Mouse (Mus musculus) cerebellum, adult 18-20 months (tissue): ENCODE data around the gene Nr5a1.
A peak's percentile ranks its signal among the peaks of the same experiment; 100 is the strongest.

Experiments used
- DNase-seq, 2 experiments: peaks; one replicate each; pipeline ENCODE4 v3.0.0; 2021

Gene Nr5a1

GRCm38 (mm10) chr2:38700177-38700576, 14.2 kb downstream of the Nr5a1 start:
- no peak for DNase-seq

- DNase-seq, result no peak
These were observed 15.7 kb downstream of the Nr5a1 start for GRCm38 (mm10) chr2:38698623-38699022.

GRCm38 (mm10) chr2:38697128-38698120, 16.9 kb downstream of the Nr5a1 start:
- no peak for DNase-seq

GRCm38 (mm10) chr2:38695770-38696169, 18.6 kb downstream of the Nr5a1 start:
- DNase-seq, result no peak

- peak; percentile 60 to 61 for DNase-seq
These were observed 22.8 kb downstream of the Nr5a1 start for GRCm38 (mm10) chr2:38691542-38691941.

GRCm38 (mm10) chr2:38689881-38690280, 24.5 kb downstream of the Nr5a1 start:
- DNase-seq, result no peak

GRCm38 (mm10) chr2:38688791-38689520, 25.4 kb downstream of the Nr5a1 start:
- peak; percentile 34 to 57 for DNase-seq

GRCm38 (mm10) chr2:38685746-38686145, 28.6 kb downstream of the Nr5a1 start:
- no peak for DNase-seq

- DNase-seq, result no peak
These were observed 31.3 kb downstream of the Nr5a1 start for GRCm38 (mm10) chr2:38683083-38683482.

GRCm38 (mm10) chr2:38682209-38682608, 32.1 kb downstream of the Nr5a1 start:
- DNase-seq, result no peak

GRCm38 (mm10) chr2:38678947-38679346, 35.4 kb downstream of the Nr5a1 start:
- no peak for DNase-seq

GRCm38 (mm10) chr2:38675366-38675969, 38.9 kb downstream of the Nr5a1 start:
- DNase-seq, result no peak

GRCm38 (mm10) chr2:38672496-38672895, 41.8 kb downstream of the Nr5a1 start:
- no peak for DNase-seq

GRCm38 (mm10) chr2:38668802-38669580, 45.4 kb downstream of the Nr5a1 start:
- DNase-seq, result no peak

GRCm38 (mm10) chr2:38661398-38661797, 52.9 kb downstream of the Nr5a1 start:
- DNase-seq, result no peak

GRCm38 (mm10) chr2:38658338-38658836, 56.0 kb downstream of the Nr5a1 start:
- DNase-seq, result peak; percentile 83 to 85

GRCm38 (mm10) chr2:38653694-38654093, 60.6 kb downstream of the Nr5a1 start:
- DNase-seq, result no peak

GRCm38 (mm10) chr2:38653293-38653619, 61.1 kb downstream of the Nr5a1 start:
- no peak for DNase-seq

GRCm38 (mm10) chr2:38652565-38653292, 61.6 kb downstream of the Nr5a1 start:
- peak; percentile 55 to 66 for DNase-seq

GRCm38 (mm10) chr2:38652098-38652497, 62.2 kb downstream of the Nr5a1 start:
- DNase-seq, result no peak

- no peak for DNase-seq
These were observed 64.0 kb downstream of the Nr5a1 start for GRCm38 (mm10) chr2:38650340-38650739.

GRCm38 (mm10) chr2:38647661-38648060, 66.7 kb downstream of the Nr5a1 start:
- DNase-seq, result no peak
